Mouse (Mus musculus): ENCODE results near the gene Tmem161b. TPM values are rescaled to one million over a fixed set of nuclear protein-coding genes. Genes with fewer than 3 reads are reported as not detected.

Tmem161b gene
- total RNA-seq, 1 experiment from 2014 or later = 14.6 TPM

DNA sequence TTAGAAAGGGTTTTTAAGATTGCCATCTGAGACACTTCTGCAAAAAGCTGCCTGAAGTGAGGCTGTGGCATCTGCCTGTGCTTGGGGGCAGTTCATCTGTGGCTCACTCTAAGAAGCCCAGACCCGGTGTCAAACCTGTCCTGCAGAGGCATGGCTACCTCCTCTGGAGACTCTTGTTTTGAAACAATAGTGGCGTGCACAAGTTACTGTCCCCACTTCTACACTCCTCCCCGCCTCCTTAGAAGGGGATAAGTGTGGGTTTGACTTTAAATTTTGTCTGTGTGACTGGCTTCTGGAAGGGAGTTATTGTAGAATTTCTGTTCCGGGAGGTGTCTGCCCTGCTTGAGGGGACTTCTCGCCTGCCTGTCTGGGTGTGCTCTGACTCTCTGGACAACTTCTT, 121.2 kb downstream of the Tmem161b start:
- no peak for ATAC-seq (replicated peaks in 1 of 2; ENCODE audit: insufficient read depth in 1 of 2, low FRiP score in 2 of 2, low TSS enrichment in 1 of 2, low read depth in 1 of 2, poor library complexity in 2 of 2, severe bottlenecking in 2 of 2)

- no peak for ATAC-seq (replicated peaks in 1 of 2; ENCODE audit: insufficient read depth in 1 of 2, low FRiP score in 2 of 2, low TSS enrichment in 1 of 2, low read depth in 1 of 2, poor library complexity in 2 of 2, severe bottlenecking in 2 of 2)
Measured at GRCm38 (mm10) chr13:84343691-84344495, 121.8 kb downstream of the Tmem161b start.

DNA sequence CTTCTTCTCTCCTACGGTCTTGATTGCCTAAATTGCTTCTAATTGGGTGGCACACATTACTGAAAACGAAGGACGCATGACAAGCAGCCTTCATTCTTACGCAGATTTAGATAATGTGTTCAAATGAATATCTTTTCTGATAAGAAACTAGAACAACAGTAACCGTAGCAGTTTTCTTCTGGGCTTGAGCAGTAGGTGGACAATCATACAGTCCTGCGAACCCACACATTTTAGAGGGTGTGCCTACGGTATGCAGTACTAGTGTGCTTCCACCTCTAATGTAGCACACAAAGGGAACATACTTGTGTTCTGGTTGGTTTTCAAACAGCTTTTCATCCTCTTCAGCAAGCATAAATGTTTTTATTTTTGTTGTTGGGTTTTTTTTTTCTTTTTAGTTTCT, 122.6 kb downstream of the Tmem161b start:
- ATAC-seq (replicated peaks in 1 of 2; ENCODE audit: insufficient read depth in 1 of 2, low FRiP score in 2 of 2, low TSS enrichment in 1 of 2, low read depth in 1 of 2, poor library complexity in 2 of 2, severe bottlenecking in 2 of 2) = no peak

- ATAC-seq (replicated peaks in 1 of 2; ENCODE audit: insufficient read depth in 1 of 2, low FRiP score in 2 of 2, low TSS enrichment in 1 of 2, low read depth in 1 of 2, poor library complexity in 2 of 2, severe bottlenecking in 2 of 2) = no peak
Measured at GRCm38 (mm10) chr13:84345114-84345513, 123.0 kb downstream of the Tmem161b start.
